Mouse (Mus musculus) lung, postnatal 10 days (tissue): Measurements from ENCODE around the gene Abhd17c.
"Not testable (repeated sequence)": the region's sequence is repeated elsewhere in the genome, so short reads cannot be mapped to it uniquely, and the experiment has no call there.

Source experiments
- DNase-seq: peaks from one replicate; pipeline ENCODE4 v3.0.0; 2021

Gene Abhd17c

GRCm38 (mm10) chr7:84151960-84152334, 254 bp upstream of the Abhd17c start:
- peak; percentile 98 for DNase-seq

GRCm38 (mm10) chr7:84150361-84151000, 1.2 kb downstream of the Abhd17c start:
- DNase-seq = no peak

- no peak for DNase-seq
Observed at GRCm38 (mm10) chr7:84149821-84150220, 1.9 kb downstream of the Abhd17c start.

- DNase-seq = no peak
Observed at GRCm38 (mm10) chr7:84148896-84149295, 2.8 kb downstream of the Abhd17c start.

GRCm38 (mm10) chr7:84147746-84148145, 3.9 kb downstream of the Abhd17c start:
- no peak for DNase-seq

GRCm38 (mm10) chr7:84145633-84146032, 6.1 kb downstream of the Abhd17c start:
- no peak for DNase-seq

- peak; percentile 28 for DNase-seq
Observed at GRCm38 (mm10) chr7:84142736-84143473, 8.8 kb downstream of the Abhd17c start.

- peak; percentile 51 for DNase-seq
Observed at GRCm38 (mm10) chr7:84142196-84142595, 9.5 kb downstream of the Abhd17c start.

- peak; percentile 40 for DNase-seq
Observed at GRCm38 (mm10) chr7:84139566-84139965, 12.1 kb downstream of the Abhd17c start.

GRCm38 (mm10) chr7:84138731-84139130, 13.0 kb downstream of the Abhd17c start:
- peak; percentile 43 for DNase-seq

- no peak for DNase-seq
Observed at GRCm38 (mm10) chr7:84137779-84138178, 13.9 kb downstream of the Abhd17c start.

GRCm38 (mm10) chr7:84135799-84136700, 15.6 kb downstream of the Abhd17c start:
- no peak for DNase-seq

GRCm38 (mm10) chr7:84132704-84133103, 19.0 kb downstream of the Abhd17c start:
- DNase-seq = peak; percentile 81

- DNase-seq = no peak
Observed at GRCm38 (mm10) chr7:84131736-84132135, 20.0 kb downstream of the Abhd17c start.

- peak; percentile 77 for DNase-seq
Observed at GRCm38 (mm10) chr7:84128661-84129060, 23.0 kb downstream of the Abhd17c start.

GRCm38 (mm10) chr7:84125730-84126129, 26.0 kb downstream of the Abhd17c start:
- DNase-seq = no peak

- not testable (repeated sequence) for DNase-seq
Observed at GRCm38 (mm10) chr7:84123651-84124050, 28.0 kb downstream of the Abhd17c start.

- no peak for DNase-seq
Observed at GRCm38 (mm10) chr7:84121778-84122177, 29.9 kb downstream of the Abhd17c start.

GRCm38 (mm10) chr7:84120142-84120760, 31.4 kb downstream of the Abhd17c start:
- DNase-seq = no peak

GRCm38 (mm10) chr7:84119216-84120105, 32.2 kb downstream of the Abhd17c start:
- DNase-seq = no peak

GRCm38 (mm10) chr7:84117543-84118122, 34.1 kb downstream of the Abhd17c start:
- no peak for DNase-seq
